Mouse (Mus musculus) spleen, adult 2 months (tissue): ENCODE data around the gene Gm49383.

ENCODE experiments used
- CTCF ChIP-seq: fragments of 200-500 bp; IDR thresholded peaks from 2 replicates; pipeline ENCODE4 v1.5.1; 2011; ENCODE audit warnings: mild to moderate bottlenecking, inconsistent platforms; ENCODE audit not compliant: insufficient read depth, insufficient read length, insufficient replicate concordance; ENCODE audit errors: extremely low read depth
- POLR2A ChIP-seq: fragments of 200-500 bp; IDR thresholded peaks from 2 replicates; pipeline ENCODE4 v1.6.1; 2011; ENCODE audit warnings: low read depth, low read length, inconsistent platforms

GRCm38 (mm10) chr12:69240876-69241275 is 44.0 kb upstream of the Gm49383 start, which contains the start of gene Klhdc1:
- TF ChIP-seq POLR2A: no peak
- TF ChIP-seq CTCF: no peak
